Mouse (Mus musculus) spleen, postnatal 14 days (tissue): ENCODE measurements at regions not wholly inside any gene's neighbourhood (a gene's known extent, or its start where the extent isn't known, plus 50 kb on each side); places are given as distances from the start of the nearest gene placed in this dataset.

Experiments
- DNase-seq, 2 experiments: peaks; one replicate each; pipeline ENCODE4 v3.0.0; 2021 to 2022; ENCODE audit warnings: low spot score in 2 of 2

- DNase-seq: no peak
Observed at GRCm38 (mm10) chr13:33721851-33722250, 60.6 kb downstream of the Serpinb6d start.

GRCm38 (mm10) chr13:33762293-33763125 is 80.7 kb downstream of the Serpinb6e start:
- peak in 1 of 2 experiments; percentile 11 for DNase-seq

- DNase-seq: no peak
Observed at GRCm38 (mm10) chr13:33763295-33763916, 79.8 kb downstream of the Serpinb6e start.
